Mouse (Mus musculus) lung, postnatal 0 days (tissue): ENCODE data around the gene Sorcs2. TPM values are rescaled to one million over a fixed set of nuclear protein-coding genes. Genes with fewer than 3 reads are reported as not detected.

ENCODE experiments used
- ATAC-seq: fragments of 200-750 bp; cut with Nextera tagmentation; 2 replicates; pipeline ENCODE4 v1.8.0; 2017; ENCODE audit warnings: moderate library complexity
- DNase-seq: peaks from one replicate; pipeline ENCODE4 v3.0.0-alpha.2; 2016; ENCODE audit warnings: low spot score
- H3K27ac ChIP-seq: fragments of 300-500 bp; sonication (generic); 2 replicates; pipeline ENCODE4 v1.5.1; 2014; ENCODE audit warnings: antibody characterized with exemption, mild to moderate bottlenecking, low read length, mixed read lengths
- H3K27me3 ChIP-seq: fragments of 300-500 bp; sonication (generic); replicated peaks from 2 replicates; pipeline ENCODE4 v1.6.1; 2014; ENCODE audit warnings: low read length, mixed read lengths; ENCODE audit not compliant: insufficient read depth
- H3K36me3 ChIP-seq: fragments of 300-500 bp; sonication (generic); 2 replicates; pipeline ENCODE4 v1.6.1; 2014; ENCODE audit warnings: low read length, mixed read lengths; ENCODE audit not compliant: insufficient read depth
- H3K4me1 ChIP-seq: fragments of 300-500 bp; sonication (generic); 2 replicates; pipeline ENCODE4 v1.6.1; 2014; ENCODE audit warnings: antibody characterized with exemption, low read depth, low read length, mixed read lengths; ENCODE audit not compliant: insufficient read depth
- H3K4me2 ChIP-seq: fragments of 300-500 bp; sonication (generic); replicated peaks from 2 replicates; pipeline ENCODE4 v1.6.1; 2014; ENCODE audit warnings: low read depth, mild to moderate bottlenecking, low read length, moderate library complexity, mixed read lengths
- H3K4me3 ChIP-seq: fragments of 300-500 bp; sonication (generic); 2 replicates; pipeline ENCODE4 v1.5.1; 2014; ENCODE audit warnings: low read depth, low read length
- H3K9ac ChIP-seq: fragments of 300-500 bp; sonication (generic); replicated peaks from 2 replicates; pipeline ENCODE4 v1.6.1; 2014; ENCODE audit warnings: low read depth, mild to moderate bottlenecking
- H3K9me3 ChIP-seq: fragments of 300-500 bp; sonication (generic); 2 replicates; pipeline ENCODE4 v1.6.1; 2016; ENCODE audit warnings: low read length, mixed read lengths
- CTCF ChIP-seq: IDR thresholded peaks from 2 replicates; pipeline ENCODE4 v1.5.1; 2016; ENCODE audit warnings: antibody characterized with exemption, mild to moderate bottlenecking
- EP300 ChIP-seq: IDR thresholded peaks from 2 replicates; pipeline ENCODE4 v1.6.1; 2016; ENCODE audit warnings: antibody characterized with exemption, mild to moderate bottlenecking, control low read depth
- WGBS: fragments of 180-500 bp; shearing (Covaris S2); extraction: QIAGEN DNeasy Blood & Tissue Kit; methylation state at CpG from one replicate; pipeline ENCODE4 v1.1.7; 2014; 5-methylcytosine and 5-hydroxymethylcytosine counted together
- polyA plus RNA-seq: library from polyadenylated mRNA; unstranded; fragments of >200 nt; fragmentation: Nextera tagmentation; extraction: Ambion mirVana; gene quantifications from 2 replicates; pipeline ENCODE4 v1.2.1, GENCODE M21; 2015

Sorcs2 gene
- polyA plus RNA-seq, 1 experiment from 2014 or later: 9.4 TPM

DNA sequence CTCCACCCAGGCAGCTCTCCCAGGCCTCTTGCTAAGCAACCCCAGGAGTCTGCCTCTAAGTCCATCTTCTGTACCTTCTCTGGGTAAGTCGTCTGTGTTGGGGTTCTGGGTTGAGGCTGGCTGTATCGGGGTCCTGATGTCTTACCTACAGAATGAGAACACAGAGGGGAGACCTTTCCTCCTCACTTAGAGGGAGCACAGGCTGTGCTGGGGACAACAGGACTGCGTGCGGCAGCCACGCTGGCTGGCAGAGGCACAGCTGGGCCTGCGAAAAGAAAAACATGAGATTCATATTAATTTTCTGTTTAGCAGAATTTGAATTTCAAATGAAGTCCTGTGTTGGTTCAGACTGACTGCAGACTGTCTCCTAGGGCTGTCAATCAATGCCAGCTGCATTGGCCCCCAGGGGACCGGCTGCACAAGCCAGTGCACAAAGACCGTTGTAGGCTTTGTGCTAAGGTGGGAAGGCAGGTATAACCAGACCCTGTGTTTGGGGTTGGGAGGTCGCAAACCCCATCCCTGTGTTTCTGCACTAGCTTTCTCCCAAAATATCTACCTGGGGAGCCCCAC lies 36.5 kb upstream of the Sorcs2 start:
- Histone ChIP-seq H3K36me3 (no peaks in the 10 kb centered on the region), H3K9ac (no peak overlapping the region), H3K4me2 (no peak overlapping the region), H3K27me3 (no peaks in the 10 kb centered on the region), H3K9me3 (no peaks in the 10 kb centered on the region), H3K27ac (no peak overlapping the region), H3K4me3 (no peak overlapping the region), H3K4me1 (no peaks in the 10 kb centered on the region)
- ATAC-seq: no peak
- 69% methylated on average over 9 of the region's 9 CpGs for WGBS
- no peak for DNase-seq
- TF ChIP-seq EP300 (no peak), CTCF (no peak)

DNA sequence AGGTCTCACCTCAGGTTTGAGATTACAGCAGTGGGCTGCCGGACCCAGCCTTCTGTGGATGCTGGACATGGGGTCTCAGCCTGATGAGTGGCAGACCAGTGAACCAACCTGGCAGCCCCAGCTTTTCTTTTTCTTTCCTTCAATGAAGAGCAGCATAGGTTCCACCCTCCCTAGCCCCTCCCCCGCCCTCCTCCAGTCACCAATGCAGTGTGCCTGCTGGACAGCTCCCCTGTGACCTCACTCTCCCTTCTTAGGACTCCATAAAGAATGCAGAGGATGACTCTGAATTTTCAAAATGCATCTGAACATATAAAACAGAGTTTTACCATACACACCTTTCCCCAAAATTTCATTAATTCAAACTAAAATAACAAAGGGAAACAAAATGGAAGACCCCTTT lies 33.8 kb upstream of the Sorcs2 start:
- ATAC-seq (no peak), DNase-seq (no peak)
- H3K4me1 ChIP-seq: no peaks in the 10 kb centered on the region
- H3K36me3 ChIP-seq: no peaks in the 10 kb centered on the region
- no peak overlapping the region for H3K9ac ChIP-seq
- H3K9me3 ChIP-seq: no peaks in the 10 kb centered on the region
- WGBS: 51% methylated on average over 2 of the region's 2 CpGs
- H3K4me3 ChIP-seq: no peak overlapping the region
- H3K27me3 ChIP-seq: no peaks in the 10 kb centered on the region
- no peak overlapping the region for H3K4me2 ChIP-seq
- TF ChIP-seq EP300: no peak
- TF ChIP-seq CTCF: no peak
- no peak overlapping the region for H3K27ac ChIP-seq

DNA sequence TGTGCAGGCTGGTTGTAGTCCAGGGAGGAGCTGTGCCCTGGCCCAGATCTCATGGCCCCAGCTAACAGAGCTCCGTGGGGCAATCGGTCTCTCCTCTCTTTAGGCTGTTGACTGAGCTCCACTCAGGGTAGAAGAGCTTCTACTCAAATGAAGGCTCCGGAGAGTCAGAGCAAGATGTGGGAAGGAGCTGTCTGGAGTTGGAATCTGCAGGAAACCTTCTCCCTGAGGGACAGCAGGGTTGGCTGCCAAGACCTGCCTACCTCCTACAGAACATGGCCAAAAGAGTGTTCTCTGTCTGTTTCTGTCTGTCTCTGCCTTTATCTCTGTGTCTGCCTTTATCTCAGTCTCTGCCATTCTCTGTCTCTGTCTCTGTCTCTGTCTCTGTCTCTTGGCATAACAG lies 31.6 kb upstream of the Sorcs2 start:
- 75% methylated on average over 3 of the region's 3 CpGs for whole genome bisulfite sequencing
- H3K4me2 ChIP-seq: no peak overlapping the region
- H3K27ac ChIP-seq: no peak overlapping the region
- H3K4me1 ChIP-seq: no peaks in the 10 kb centered on the region
- ATAC-seq (no peak), DNase-seq (no peak)
- no peaks in the 10 kb centered on the region for H3K36me3 ChIP-seq
- no peak overlapping the region for H3K4me3 ChIP-seq
- H3K27me3 ChIP-seq: no peaks in the 10 kb centered on the region
- no peak overlapping the region for H3K9ac ChIP-seq
- TF ChIP-seq CTCF (no peak), EP300 (no peak)
- no peaks in the 10 kb centered on the region for H3K9me3 ChIP-seq

DNA sequence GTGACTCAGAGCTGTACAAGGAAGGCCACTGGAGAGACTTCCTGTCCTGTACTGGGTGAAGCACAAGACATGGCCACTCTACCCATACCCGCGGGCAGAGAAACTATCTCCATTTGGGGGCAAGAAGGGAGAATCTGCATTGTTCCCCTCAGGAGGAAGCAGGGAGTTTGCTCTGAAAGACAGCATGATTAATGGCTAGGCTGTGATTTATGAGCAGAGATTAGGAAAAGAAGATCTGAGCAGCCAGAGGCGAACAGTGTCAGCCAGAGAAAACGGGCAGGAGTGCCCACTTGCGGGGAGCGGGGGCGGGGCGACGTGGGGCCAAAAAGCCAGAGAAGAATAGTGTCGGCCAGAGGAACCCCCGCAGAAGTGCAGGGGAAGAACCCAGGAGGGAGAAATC lies 29.9 kb upstream of the Sorcs2 start:
- Histone ChIP-seq H3K4me2 (0 out of 2 replicates have a peak overlapping the region, but pooled peaks have one; percentile 11), H3K27me3 (no peaks in the 10 kb centered on the region), H3K4me3 (no peak overlapping the region), H3K36me3 (no peaks in the 10 kb centered on the region), H3K9me3 (no peaks in the 10 kb centered on the region), H3K27ac (no peak overlapping the region), H3K9ac (no peak overlapping the region), H3K4me1 (no peaks in the 10 kb centered on the region)
- DNase-seq (no peak), ATAC-seq (no peak)
- 19% methylated on average over 11 of the region's 11 CpGs for WGBS
- TF ChIP-seq CTCF (no peak), EP300 (no peak)

DNA sequence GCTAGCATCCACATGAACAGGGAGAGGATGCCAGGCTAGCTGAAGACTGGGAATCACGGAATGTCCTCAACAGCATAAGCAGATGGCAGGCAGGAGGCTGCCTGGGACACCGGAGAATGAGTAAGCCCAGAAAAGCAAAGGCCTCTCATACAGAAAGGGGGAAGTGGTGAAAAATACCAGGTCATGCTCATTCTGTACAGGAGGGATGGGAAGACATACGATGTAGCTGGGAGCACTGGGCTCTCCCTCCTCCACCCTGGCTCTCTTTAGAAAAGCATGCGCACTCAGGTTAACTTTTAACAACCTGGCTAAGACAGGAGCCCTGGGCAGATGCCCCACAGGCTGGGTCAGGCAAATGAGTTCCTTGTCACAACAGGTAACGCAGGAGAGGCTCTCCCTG lies 28.5 kb upstream of the Sorcs2 start:
- no peak overlapping the region for H3K27ac ChIP-seq
- H3K9ac ChIP-seq: no peak overlapping the region
- no peak overlapping the region for H3K4me2 ChIP-seq
- H3K9me3 ChIP-seq: no peaks in the 10 kb centered on the region
- H3K36me3 ChIP-seq: no peaks in the 10 kb centered on the region
- ATAC-seq (no peak), DNase-seq (no peak)
- TF ChIP-seq EP300: no peak
- TF ChIP-seq CTCF: no peak
- no peaks in the 10 kb centered on the region for H3K4me1 ChIP-seq
- no peaks in the 10 kb centered on the region for H3K27me3 ChIP-seq
- WGBS: 66% methylated on average over 5 of the region's 5 CpGs
- H3K4me3 ChIP-seq: no peak overlapping the region

DNA sequence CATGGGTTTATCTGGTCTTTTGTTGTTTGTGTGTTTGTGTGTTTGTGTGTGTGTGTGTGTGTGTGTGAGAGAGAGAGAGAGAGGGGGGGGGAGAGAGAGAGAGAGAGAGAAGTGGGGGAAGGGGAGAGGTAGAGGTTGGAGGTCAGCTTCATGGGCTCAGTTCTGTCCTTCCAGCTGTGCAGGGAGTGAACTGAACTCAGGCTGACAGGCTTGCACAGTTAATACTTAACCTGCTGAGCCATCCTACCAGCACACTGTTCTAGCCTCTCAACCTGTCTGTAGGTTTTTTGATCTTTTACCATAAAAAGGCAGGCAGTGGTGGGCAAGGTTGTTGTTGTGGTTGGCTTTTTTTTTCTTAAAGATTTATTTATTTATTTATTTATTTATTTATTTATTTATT lies 26.7 kb upstream of the Sorcs2 start:
- TF ChIP-seq CTCF: no peak
- no peak for TF ChIP-seq EP300
- Histone ChIP-seq H3K4me2 (no peak overlapping the region), H3K9me3 (no peaks in the 10 kb centered on the region), H3K27ac (no peak overlapping the region), H3K27me3 (no peaks in the 10 kb centered on the region), H3K4me1 (no peaks in the 10 kb centered on the region), H3K4me3 (no peak overlapping the region), H3K36me3 (no peaks in the 10 kb centered on the region), H3K9ac (no peak overlapping the region)
- DNase-seq: no peak
- ATAC-seq: no peak

DNA sequence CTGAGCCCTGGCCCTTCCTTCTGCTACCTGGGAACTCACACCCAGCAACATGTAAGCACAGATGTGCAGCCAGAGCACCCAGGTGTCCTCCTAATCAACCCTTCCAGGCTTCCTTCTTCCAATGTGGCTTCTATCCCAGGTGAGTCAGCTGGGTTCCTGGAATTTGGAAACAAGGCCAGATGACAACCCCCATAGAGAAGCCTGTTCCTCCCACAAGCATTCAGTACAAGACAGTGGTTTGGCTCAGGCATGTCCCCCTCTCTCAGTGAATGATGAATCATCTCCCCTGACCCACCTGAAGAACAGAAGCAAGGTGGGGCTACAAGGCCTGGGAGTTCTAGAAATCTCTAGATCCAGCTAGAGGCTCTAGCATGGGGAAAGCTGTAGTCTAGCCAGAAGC lies 24.8 kb upstream of the Sorcs2 start:
- H3K4me3 ChIP-seq: no peak overlapping the region
- TF ChIP-seq CTCF (no peak), EP300 (no peak)
- no peaks in the 10 kb centered on the region for H3K27me3 ChIP-seq
- ATAC-seq (no peak), DNase-seq (no peak)
- no peak overlapping the region for H3K27ac ChIP-seq
- no peak overlapping the region for H3K9ac ChIP-seq
- H3K9me3 ChIP-seq: no peaks in the 10 kb centered on the region
- no peaks in the 10 kb centered on the region for H3K36me3 ChIP-seq
- H3K4me2 ChIP-seq: no peak overlapping the region
- no peaks in the 10 kb centered on the region for H3K4me1 ChIP-seq
